Mouse (Mus musculus): ENCODE measurements around the gene Rcor3. TPM values are rescaled to one million over a fixed set of nuclear protein-coding genes. Genes with fewer than 3 reads are reported as not detected.

The Rcor3 gene
- polyA plus RNA-seq, 1 experiment: 38.7 TPM

DNA sequence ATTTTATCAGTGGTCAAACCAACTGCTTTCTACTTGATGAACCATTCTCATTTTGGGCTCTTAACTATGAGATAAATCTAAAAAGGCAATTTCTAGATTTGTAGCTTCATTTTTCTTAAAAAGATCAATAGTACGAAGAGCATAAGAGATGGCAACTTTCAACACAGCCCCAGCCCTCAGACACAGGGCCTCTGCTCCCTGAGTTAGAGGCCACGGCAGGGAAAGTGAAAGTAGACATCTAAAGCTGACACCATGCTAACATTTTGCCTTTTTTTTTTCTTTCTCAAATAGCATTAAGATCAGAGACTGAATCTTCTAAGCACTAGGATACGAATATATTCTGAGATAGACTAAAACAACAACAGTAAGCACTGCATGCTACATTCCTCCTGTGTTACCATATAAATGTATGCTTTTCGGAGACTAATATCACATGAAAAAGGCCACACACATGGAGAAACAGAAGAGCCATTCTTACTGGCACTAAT, 31.9 kb downstream of the Rcor3 start:
- H3K4me1 ChIP-seq (ENCODE audit: control insufficient read depth, insufficient read depth, low read length): no peaks in the 10 kb centered on the region
- H3K4me3 ChIP-seq (replicated peaks; ENCODE audit: insufficient read depth, low read depth, low read length): no peak overlapping the region
- no peak for DNase-seq
- no peak overlapping the region for H3K27ac ChIP-seq (ENCODE audit: insufficient read depth, low read length)
- TF ChIP-seq CTCF (IDR thresholded peaks at IDR 0.05; ENCODE audit: borderline replicate concordance, insufficient read depth, low read depth, low read length): no peak
- no peak for TF ChIP-seq POLR2A (IDR thresholded peaks at IDR 0.05; ENCODE audit: borderline replicate concordance, insufficient read depth, low read length)
- 87% methylated on average over 4 of the region's 4 CpGs for WGBS
- H3K27me3 ChIP-seq (ENCODE audit: control insufficient read depth, insufficient read depth, low read length): no peaks in the 10 kb centered on the region

DNA sequence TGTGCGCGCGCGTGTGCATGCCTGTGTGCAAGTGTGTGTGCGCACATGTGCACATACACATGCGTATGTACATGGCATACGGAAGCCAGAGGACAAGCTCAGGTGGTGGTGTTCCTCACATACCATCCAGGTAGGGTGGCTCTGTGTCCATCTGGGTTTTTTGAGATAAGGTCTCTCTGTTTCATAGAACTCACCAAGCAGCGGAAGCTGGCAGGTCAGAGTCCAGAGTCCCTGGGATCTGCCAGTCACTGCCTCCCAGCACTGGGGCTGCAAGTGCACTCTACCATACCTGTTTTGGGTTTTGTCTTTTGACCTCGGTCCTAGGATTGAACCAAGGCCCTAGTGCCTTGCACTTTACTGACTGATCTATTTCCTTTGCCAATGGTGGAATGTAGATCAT, 33.8 kb downstream of the Rcor3 start:
- no peak for TF ChIP-seq CTCF (IDR thresholded peaks at IDR 0.05; ENCODE audit: borderline replicate concordance, insufficient read depth, low read depth, low read length)
- no peak for TF ChIP-seq POLR2A (IDR thresholded peaks at IDR 0.05; ENCODE audit: borderline replicate concordance, insufficient read depth, low read length)
- no peak overlapping the region for H3K4me3 ChIP-seq (replicated peaks; ENCODE audit: insufficient read depth, low read depth, low read length)
- H3K4me1 ChIP-seq (ENCODE audit: control insufficient read depth, insufficient read depth, low read length): no peaks in the 10 kb centered on the region
- WGBS: 97% methylated on average over 9 of the region's 9 CpGs
- H3K27ac ChIP-seq (ENCODE audit: insufficient read depth, low read length): no peak overlapping the region
- DNase-seq: no peak
- no peaks in the 10 kb centered on the region for H3K27me3 ChIP-seq (ENCODE audit: control insufficient read depth, insufficient read depth, low read length)

DNA sequence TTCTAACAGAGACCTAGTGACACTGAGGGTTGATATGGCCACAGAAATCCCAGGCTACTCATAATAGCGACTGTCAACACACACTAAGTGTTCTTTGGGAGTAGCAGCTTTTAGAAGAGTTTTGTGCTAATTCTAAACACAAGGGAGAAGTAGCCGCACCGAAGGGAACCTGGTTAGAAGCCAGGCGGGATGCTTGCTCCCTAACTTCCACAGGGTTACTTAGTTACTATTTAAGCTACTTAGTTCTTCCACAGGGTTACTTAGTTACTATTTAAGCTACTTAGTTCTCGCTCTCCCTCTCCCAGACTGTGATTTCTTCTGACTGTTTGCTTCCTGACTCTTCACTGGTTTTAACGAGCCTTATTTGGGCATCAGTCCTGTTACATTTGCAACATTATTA, 34.7 kb downstream of the Rcor3 start:
- Histone ChIP-seq H3K4me3 (replicated peaks; ENCODE audit: insufficient read depth, low read depth, low read length) (no peak overlapping the region), H3K4me1 (ENCODE audit: control insufficient read depth, insufficient read depth, low read length) (no peaks in the 10 kb centered on the region), H3K27ac (ENCODE audit: insufficient read depth, low read length) (no peak overlapping the region), H3K27me3 (ENCODE audit: control insufficient read depth, insufficient read depth, low read length) (no peaks in the 10 kb centered on the region)
- WGBS: 83% methylated on average over 6 of the region's 6 CpGs
- DNase-seq: no peak
- no peak for TF ChIP-seq POLR2A (IDR thresholded peaks at IDR 0.05; ENCODE audit: borderline replicate concordance, insufficient read depth, low read length)
- TF ChIP-seq CTCF (IDR thresholded peaks at IDR 0.05; ENCODE audit: borderline replicate concordance, insufficient read depth, low read depth, low read length): no peak

DNA sequence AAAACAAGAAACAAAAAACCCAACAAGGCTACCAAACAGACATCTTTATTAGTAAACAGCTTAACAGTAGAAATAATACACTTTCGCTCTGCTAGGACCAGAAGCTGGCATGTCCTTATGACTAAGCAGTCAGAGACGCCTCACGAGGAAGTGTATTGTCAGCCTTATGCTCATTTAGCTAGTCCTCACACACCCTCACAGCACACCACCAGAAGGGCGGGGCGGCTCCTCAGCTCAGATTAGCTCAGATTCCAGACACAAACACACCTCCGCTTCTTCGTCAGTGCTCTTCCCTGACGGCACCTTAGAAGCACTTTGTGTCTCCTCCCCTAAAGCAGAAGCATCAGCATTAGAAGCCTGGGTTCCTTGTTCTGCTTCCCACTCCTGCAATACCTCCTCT, 36.5 kb downstream of the Rcor3 start:
- Histone ChIP-seq H3K27me3 (ENCODE audit: control insufficient read depth, insufficient read depth, low read length) (no peaks in the 10 kb centered on the region), H3K27ac (ENCODE audit: insufficient read depth, low read length) (no peak overlapping the region), H3K4me3 (replicated peaks; ENCODE audit: insufficient read depth, low read depth, low read length) (no peak overlapping the region), H3K4me1 (ENCODE audit: control insufficient read depth, insufficient read depth, low read length) (no peaks in the 10 kb centered on the region)
- WGBS: 79% methylated on average over 8 of the region's 8 CpGs
- no peak for DNase-seq
- TF ChIP-seq POLR2A (IDR thresholded peaks at IDR 0.05; ENCODE audit: borderline replicate concordance, insufficient read depth, low read length): no peak
- no peak for TF ChIP-seq CTCF (IDR thresholded peaks at IDR 0.05; ENCODE audit: borderline replicate concordance, insufficient read depth, low read depth, low read length)

DNA sequence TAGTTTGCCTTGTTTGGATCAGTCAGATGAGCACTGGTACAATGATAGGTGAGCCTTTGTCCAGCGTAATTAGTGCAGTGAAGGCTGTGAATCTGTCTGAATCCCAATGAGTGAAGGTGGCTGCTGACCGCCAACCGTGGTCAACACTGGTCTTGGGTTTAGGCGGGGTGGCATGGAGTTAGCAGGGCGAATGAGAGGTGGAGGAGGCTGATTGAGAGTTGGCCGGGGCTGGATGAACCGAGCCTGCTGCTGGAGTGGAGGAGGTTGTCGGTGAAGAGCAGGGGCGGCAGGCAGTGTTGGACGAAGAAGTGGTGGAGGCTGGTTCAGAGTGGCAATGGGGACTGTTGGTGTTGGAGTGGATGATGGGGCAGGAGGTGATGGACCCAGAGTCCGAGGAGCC, 37.1 kb downstream of the Rcor3 start:
- TF ChIP-seq POLR2A (IDR thresholded peaks at IDR 0.05; ENCODE audit: borderline replicate concordance, insufficient read depth, low read length) (no peak), CTCF (IDR thresholded peaks at IDR 0.05; ENCODE audit: borderline replicate concordance, insufficient read depth, low read depth, low read length) (no peak)
- no peaks in the 10 kb centered on the region for H3K4me1 ChIP-seq (ENCODE audit: control insufficient read depth, insufficient read depth, low read length)
- no peak overlapping the region for H3K4me3 ChIP-seq (replicated peaks; ENCODE audit: insufficient read depth, low read depth, low read length)
- no peak for DNase-seq
- whole genome bisulfite sequencing: 90% methylated on average over 11 of the region's 11 CpGs
- no peak overlapping the region for H3K27ac ChIP-seq (ENCODE audit: insufficient read depth, low read length)
- H3K27me3 ChIP-seq (ENCODE audit: control insufficient read depth, insufficient read depth, low read length): no peaks in the 10 kb centered on the region

DNA sequence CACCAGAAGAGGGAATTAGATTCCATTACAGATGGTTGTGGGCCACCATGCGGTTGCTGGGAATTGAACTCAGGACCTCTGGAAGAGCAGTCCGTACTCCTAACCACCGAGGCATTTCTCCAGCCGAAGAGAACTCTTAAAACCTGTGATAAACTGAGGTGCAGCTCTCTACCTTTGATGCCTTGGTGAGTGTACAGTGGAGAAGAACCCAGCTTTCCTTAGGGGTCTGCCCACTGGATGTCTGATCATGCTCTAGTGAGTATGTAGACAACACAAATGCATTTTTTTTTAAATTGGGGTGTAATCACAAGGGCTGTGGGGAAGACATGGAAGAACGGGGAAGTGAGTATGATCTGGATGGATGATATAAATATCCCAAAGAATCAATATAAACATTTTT, 42.2 kb downstream of the Rcor3 start:
- Histone ChIP-seq H3K27ac (ENCODE audit: insufficient read depth, low read length) (no peak overlapping the region), H3K4me1 (ENCODE audit: control insufficient read depth, insufficient read depth, low read length) (no peaks in the 10 kb centered on the region), H3K27me3 (ENCODE audit: control insufficient read depth, insufficient read depth, low read length) (no peaks in the 10 kb centered on the region), H3K4me3 (replicated peaks; ENCODE audit: insufficient read depth, low read depth, low read length) (no peak overlapping the region)
- TF ChIP-seq POLR2A (IDR thresholded peaks at IDR 0.05; ENCODE audit: borderline replicate concordance, insufficient read depth, low read length) (no peak), CTCF (IDR thresholded peaks at IDR 0.05; ENCODE audit: borderline replicate concordance, insufficient read depth, low read depth, low read length) (no peak)
- WGBS: 89% methylated on average over 5 of the region's 5 CpGs
- peak in 1 of 2 experiments; percentile 2 for DNase-seq

DNA sequence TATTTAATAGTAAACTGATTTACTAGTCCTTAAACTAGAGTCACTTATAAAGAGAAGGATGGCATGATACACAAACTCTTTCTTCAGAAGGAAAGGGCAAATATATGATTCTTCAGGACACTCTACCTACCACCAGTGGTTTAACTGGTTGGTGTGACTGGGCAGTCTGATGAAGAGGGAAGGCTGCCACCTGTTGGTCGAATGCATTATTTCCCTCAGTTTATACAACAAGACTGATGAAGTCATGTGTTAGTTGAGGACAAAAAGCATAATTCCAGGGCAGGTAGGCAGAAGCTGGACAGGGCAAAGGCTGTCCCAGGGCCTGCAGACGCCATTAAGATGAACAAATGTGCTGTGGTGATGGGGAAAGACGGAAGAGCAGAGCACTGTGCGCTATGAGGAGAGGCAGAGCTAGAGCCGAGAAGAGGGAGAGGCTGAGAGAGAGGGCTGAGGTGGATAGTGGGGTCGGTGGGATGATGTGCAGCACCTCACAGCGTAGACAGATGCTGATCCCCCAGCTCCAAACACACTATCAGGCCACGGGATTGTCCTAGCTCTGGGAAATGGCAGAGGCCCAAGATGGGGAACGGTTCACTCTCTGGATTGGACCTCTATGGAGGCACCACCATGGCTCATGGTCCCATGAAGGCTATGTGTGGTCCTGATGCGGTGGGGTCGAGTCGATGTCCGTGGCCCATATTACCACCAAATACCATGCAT, 43.3 kb downstream of the Rcor3 start:
- Histone ChIP-seq H3K4me1 (ENCODE audit: control insufficient read depth, insufficient read depth, low read length) (no peaks in the 10 kb centered on the region), H3K4me3 (replicated peaks; ENCODE audit: insufficient read depth, low read depth, low read length) (no peak overlapping the region), H3K27me3 (ENCODE audit: control insufficient read depth, insufficient read depth, low read length) (no peaks in the 10 kb centered on the region), H3K27ac (ENCODE audit: insufficient read depth, low read length) (no peak overlapping the region)
- WGBS: 56% methylated on average over 13 of the region's 13 CpGs
- TF ChIP-seq CTCF (IDR thresholded peaks at IDR 0.05; ENCODE audit: borderline replicate concordance, insufficient read depth, low read depth, low read length) (peak; percentile 63; the same call in 1 of the 2 replicates), POLR2A (IDR thresholded peaks at IDR 0.05; ENCODE audit: borderline replicate concordance, insufficient read depth, low read length) (no peak)
- peak; percentile 39 to 44 for DNase-seq
